Mouse (Mus musculus): ENCODE results near the gene Glp2r.

Glp2r gene

DNA sequence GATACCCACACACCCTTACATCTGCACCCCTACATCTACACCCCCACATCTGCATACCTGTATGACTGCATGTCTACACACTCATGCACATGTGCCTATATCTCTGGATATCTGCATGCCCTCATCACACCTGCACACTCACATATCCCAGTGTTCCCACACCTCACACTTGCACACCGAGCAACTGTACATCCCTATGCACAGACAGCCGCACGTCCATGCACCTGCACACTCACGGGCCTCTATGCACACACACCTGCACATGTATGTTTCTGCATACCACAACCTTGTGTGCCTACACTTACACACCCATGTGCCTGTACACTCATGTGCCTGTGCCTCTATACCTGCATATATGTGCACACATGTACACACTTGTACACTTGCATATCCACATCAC, 107.5 kb downstream of the Glp2r start:
- CTCF ChIA-PET: no interaction called here

DNA sequence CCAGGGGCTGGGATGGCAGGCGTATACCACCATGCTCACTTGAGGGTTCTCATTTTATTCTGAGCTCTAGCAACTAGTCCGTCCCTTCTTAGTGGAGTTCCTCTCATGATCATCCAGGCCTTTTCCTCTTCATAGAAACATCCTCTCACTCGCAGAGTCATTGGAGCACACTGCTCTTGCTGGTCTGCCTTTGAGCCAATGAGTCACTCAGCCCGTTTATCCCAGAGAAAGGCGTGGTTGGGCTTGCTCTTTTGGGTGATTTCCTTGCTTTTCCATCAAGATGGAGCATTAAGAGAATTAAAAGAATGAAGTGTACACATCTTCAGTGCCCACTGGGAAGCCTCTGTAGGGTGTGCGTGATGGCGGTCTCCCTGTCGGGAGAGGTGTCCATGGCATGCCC, 109.5 kb downstream of the Glp2r start:
- CTCF ChIA-PET: no interaction called here

DNA sequence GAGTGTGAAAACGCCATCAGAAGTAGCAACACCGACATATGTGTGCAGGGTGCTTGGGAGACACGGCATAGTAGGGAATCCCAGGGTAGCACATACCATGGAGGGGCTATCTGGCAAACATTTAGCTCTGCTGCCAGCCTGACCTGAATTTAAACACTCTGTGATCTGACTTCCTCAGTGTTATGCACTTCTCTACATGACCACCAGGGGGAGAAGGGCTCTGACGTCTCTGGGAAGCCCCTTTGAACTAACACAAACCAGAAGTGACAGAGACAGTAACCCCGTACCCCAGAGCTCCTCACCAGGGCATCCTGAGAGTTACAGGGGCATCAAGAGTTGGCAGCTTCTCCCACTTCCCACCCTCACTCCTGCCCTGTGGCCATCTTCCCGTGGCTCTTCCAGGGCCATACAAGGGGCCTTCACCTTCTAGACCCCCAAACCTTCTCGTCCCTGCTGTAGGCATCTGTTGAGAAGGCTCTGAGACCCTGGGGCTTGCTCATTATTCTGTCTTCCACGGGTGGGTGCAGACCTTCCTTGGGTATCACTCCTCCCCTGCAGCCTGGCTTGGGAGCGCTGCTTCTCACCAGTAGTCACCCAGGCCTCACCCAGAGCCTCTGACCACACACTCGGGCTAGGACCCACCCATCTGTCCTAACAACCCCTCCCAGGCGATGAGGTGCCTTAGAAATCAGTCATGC, 113.1 kb downstream of the Glp2r start:
- CTCF ChIA-PET: interaction anchor here (0.6 to 1.0 kb wide), 3 partner anchors 17 to 551 kb away, joined by 3 to 6 read pairs (median 4); no protein-coding TSS in a partner anchor

DNA sequence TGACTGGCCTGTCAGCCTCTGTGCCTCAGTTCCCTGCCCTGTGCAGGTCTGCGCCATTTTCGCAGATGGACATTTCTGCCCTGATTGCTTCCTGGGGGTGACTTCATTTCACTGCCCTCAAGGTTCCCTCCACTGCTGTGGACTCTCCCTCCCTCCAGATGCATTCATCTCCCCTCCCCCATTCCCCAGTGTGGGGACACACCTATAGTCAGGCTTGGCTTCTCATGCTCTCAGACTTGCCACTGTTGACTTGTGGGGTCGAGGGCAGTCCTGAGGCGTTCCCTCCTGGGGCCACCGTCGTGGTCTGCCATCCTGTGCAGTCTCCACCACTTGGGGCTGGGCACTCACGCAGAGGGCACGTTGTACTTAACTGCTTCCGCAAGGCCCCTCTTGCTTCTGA, 114.1 kb downstream of the Glp2r start:
- CTCF ChIA-PET: no interaction called here

DNA sequence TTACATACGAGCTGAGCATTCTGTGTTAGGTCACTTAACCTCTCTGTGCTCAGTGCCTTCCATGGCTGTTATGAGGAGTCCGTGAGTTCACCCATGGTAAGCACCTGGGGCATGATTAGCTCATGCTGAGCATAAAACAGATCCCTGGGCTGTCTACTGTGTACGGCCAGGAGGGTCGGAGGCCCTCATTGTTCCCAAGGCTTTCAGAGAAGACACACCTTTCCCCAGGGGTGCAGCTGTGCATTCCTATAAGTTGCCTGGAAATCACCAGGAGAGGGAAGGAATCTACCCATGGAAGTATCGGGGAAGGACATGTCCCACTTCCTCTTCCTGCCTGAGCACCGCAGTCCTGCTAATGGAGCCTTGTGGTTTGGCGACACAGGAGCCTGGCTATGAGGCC, 114.6 kb downstream of the Glp2r start:
- CTCF ChIA-PET: no interaction called here

DNA sequence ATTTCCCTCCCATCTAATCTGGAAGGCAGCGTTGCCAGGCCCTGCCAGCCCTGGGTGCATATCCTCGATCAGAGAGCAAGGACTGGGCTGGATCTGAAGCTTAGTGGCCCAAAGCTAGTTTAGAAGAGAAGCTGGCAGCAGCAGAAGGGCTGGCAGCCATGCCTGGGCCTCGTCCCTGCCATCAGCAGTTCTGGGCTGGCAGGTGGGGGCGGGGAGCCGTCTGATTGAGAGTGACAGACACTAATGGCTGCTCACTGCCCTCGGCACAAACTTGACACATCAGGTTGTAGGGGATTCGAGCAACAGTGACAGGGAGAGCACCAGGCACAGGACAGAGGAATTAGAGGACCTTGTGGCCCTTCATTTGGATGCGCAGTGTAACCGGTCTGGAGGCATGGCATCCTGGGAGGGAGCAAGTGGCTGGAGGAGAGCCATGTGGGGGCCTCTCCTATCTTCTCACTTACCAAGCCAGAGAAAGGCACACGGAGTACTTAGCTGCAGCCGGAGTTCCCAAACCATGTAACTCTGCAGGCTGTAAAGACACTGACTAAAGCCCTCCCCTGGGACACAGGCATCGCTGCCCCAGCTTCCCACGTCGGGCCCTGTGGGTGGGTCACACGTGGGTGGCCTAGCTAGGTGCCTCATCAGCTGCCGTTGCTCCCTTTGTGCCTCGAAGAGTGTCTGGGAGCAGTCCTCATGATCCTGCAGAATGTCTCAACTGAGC, 115.6 kb downstream of the Glp2r start:
- CTCF ChIA-PET: no interaction called here

DNA sequence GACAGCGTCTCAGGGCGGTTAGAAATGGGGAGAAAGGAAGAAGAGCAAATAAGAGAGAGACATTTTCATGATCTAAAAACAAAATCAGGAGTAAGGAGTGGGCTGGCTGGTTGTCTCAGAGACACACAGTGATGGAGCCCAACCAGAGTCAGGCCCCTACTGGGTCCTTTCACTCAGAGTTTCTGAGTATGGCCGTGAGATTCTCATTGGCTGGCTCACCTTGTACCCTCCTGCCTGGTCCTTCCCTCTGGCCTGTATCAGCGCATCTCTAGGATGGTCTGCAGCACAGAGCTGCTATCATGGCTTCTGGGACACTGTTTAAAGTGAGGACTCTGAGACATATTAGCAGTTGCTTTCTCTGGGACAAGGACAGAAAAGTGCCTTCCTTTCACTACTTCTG, 116.4 kb downstream of the Glp2r start:
- CTCF ChIA-PET: no interaction called here

DNA sequence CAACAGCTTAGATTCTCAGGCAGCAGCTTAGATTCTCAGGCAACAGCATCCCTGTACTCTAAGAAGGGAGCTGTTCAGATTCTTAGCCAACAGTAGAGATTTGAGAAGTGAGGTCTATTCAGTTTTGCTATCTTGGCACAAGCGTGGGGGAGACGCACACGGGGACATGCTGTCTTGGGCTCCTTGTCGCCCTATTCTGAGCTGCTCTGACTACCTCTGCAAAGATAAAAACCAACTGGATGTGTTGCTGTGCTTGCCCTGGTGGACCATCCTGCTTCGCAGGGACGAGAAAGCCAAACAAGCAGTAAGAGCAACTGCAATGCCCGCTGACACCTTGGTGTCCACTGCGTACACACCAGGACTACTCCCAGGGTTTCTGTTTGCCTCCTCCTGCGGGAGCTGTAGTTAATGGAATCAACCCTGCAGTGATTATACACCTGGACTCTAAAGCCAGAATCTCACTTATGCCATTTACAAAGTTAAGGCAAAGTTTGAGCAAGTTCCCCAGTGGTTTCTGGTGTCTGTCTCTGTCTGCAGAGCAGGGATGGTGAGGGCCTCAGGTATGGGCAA, 117.3 kb downstream of the Glp2r start:
- CTCF ChIA-PET: no interaction called here

DNA sequence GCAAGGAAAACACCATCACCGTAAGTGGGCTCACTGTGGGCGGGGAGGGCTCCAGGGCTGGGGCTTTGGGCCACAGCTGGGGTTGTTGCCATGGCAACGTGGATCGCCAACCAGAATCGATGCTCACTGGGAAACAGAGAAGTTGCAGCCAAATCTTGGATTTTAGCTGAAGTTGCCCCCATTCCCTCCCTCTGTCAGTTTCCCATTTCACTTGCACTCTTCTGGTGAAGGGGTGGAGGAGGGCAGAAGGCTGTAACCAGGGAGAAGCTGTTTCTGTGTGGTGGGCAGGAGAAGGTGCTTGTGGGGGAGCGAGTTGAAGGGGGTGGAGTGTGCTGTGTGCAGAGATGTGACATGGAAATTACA, 118.1 kb downstream of the Glp2r start:
- CTCF ChIA-PET: no interaction called here

DNA sequence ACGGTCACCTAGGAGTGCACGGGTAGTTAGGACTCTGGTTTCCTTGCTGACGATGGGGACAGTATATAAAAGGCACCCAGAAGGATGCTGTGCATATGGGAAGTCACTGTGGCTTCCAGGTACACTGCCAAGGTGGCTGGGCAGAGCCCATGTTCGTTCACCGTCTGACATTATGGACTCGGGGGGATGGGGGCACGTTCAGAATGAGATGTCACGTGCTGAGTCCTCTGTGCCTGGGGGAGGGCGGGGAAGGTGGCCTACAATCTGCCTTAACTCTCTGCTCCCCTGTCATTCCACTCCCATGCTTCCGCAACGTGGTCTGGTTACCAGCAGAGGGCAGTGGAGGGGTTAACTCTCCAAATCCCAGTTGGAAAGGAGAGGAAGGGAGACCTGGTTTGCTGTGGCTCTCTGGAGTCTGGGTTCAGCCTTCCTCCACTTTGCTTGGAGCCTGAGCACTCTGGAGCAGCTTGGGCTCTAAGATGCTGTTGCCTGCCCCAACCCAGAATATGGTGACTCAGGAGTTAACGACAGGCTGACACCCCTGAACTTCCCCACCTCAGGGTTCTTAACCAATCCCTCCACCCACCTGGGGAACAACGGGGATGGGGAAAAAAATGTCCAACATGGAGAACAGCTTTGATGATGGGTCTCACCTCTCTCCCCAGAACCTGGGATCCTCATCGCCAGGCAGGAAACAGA, 118.6 kb downstream of the Glp2r start:
- CTCF ChIA-PET: interaction anchor here (0.9 kb wide), 1 partner anchor 24 kb away, joined by 14 read pairs; no protein-coding TSS in a partner anchor

DNA sequence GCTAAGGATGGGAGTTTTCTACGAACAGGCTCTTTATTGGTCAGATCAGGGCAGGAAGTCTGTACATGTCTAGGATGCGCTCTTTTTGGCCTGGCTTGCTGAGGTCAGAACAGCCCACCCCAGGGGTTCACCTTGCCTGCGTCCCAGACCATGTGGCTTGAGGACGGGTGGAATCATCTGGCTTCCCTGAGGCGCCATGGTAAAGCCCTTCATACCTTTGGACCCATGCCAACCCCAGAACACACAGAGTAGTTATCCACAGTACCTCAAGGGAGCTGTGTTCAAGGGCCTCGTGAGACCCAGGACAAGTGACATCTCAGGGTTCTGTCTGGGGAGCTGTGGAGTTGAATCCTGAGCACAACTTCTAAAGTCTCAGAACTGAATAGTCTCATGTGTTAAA, 119.2 kb downstream of the Glp2r start:
- CTCF ChIA-PET: interaction anchor here (0.9 kb wide), 1 partner anchor 25 kb away, joined by 14 read pairs; no protein-coding TSS in a partner anchor

DNA sequence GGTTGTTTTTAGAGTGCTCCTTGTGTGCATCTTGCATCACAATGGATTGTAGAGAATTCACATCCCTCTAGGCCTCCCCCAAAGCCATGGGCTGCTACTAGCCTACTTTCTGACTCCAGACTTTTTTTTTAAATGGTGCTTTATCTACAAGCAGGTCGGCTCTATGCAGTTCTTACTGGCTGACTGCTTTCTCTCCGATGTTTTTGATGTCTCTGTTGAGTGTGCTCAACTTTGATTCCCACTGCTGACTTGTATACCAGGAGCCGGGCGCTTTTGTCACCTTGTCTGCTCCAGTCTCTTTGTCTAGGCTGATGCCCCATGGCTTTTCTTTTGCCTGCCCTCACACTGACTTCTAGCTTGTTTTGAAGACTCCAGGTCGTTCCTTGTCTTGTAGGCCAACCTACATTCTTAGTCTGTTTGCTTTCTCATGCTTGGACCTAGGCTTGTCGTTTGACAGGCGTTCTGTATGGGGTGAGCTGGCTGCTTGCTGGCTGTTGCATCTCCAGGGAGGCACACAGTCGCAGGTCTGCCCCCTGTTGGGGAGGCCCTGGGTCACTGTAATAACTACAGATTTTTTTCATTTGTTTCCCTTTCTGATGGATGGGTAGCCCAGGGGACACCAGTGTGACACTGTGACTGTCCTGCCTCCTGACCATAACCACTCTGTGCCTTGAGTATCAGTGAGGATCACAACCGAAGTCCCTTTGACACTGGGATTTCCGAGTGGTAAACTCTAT, 120.8 kb downstream of the Glp2r start:
- CTCF ChIA-PET: no interaction called here

DNA sequence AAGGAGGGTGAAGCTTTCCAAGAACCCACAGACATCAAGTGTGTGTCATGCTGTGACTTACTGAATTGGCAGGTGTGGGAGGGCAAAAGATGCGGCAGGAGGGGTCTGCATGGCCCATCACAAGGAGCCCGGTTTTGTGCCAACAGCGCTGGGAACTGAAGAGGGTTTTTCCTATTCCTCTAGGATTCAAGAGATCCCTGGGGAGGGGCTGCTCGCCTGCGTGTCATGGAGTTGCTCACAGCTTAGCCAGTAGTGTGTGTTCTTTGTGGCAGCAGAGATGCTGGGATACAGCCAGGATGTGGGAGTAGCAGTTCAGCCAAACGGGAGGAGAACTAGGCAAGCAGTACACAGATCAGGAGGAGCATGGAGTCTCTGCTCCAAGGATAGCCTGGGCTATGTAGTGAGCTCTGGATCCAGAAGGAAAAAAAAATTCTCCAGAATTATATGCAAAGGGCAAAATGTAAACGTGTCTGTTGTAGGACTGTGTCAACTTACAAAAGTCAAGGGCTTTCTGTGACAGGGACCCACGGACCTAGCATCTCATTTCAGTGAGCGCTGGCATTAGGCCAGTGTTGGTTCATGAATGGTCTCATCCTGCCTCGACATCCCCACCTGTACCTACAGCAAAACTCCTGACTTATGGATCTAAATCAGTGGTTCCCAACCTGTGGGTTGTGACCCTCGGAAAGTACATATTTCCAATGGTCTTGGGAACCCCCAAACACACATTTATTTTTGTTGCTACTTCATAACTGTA, 122.1 kb downstream of the Glp2r start:
- CTCF ChIA-PET: interaction anchor here (0.6 kb wide), 1 partner anchor 80 kb away, joined by 7 read pairs; no protein-coding TSS in a partner anchor

DNA sequence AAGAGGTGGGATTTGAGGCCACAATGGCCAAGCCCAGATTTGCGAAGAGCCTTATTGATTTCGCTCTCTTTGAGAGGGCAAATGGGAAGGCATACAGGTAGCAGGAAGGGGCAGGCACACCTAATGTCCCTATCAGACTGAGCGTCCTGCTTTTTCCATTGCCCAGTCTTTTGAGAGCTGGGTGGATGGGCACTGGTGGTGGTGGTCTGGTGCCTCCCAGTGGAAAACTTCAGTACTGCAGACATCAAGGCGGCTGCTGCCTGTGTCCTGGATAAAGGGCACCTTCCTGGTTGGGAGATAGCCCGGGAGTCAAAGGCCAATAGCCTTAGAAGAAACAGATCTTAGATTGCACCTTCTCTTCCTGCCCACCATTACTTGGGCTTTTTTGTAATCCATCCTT, 123.2 kb downstream of the Glp2r start:
- CTCF ChIA-PET: no interaction called here

DNA sequence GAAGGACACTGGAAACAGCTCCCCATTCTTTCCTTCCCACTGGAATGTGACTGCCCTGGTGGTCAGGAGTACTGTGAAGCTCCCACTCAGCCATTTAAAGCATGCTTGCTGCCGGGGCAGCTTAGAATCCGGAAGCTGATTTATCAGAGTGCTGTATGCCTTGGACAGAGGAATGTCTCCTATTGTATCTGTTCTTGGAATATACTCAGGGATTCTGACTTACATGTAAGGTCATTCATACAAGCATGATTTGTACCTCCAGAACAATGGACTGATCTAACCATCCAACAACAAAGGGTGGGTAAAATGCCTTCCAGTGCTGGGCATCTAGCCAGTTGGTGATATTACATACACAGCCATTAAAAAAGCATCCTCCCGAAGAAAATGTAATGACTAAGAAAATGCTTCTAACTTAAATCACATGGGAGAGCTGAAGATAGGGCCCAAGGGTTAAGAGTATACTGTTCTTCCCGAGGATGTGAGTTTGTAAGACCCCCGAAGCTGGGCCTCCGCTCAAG, 126.3 kb downstream of the Glp2r start:
- CTCF ChIA-PET: interaction anchor here (0.6 kb wide), 1 partner anchor 193 kb away, joined by 9 read pairs; no protein-coding TSS in a partner anchor

DNA sequence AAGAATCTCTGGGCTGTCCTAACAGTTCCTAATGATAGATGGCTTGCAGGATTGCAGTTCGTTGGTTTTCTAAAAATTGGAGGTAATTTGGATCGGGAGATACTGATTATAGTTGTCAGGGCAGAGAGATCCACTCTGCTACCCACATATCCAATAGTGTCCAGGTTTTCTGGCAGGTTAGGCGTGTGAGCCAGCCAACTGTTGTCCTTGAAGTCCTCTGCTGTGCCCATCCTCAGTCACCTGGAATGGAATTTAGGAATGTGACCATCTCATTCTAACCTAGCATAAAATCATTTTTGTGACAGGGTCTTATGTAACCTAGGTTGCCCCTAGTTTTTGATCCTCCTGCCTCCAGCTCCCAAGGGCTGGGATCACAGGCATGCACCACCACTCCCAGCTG, 127.5 kb downstream of the Glp2r start:
- CTCF ChIA-PET: no interaction called here

DNA sequence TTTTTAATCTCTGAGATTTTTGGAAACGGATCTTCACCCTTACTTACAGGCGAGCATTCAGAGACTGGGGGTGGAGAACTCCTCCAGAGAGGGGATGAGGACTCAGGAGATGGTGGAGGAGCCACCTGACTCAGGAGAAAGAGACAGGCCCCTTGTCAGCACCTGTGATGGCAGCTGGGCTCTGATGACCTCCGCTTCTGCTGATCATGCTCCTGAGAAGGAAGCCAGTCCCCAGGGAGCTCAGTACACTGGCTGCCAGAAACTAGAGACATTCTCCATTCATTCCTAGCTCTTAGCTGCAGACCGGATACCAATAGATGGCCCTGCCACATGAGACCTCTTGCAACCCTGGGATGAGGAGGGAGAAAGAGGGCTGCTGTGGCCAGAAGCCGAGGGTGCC, 128.1 kb downstream of the Glp2r start:
- CTCF ChIA-PET: no interaction called here

DNA sequence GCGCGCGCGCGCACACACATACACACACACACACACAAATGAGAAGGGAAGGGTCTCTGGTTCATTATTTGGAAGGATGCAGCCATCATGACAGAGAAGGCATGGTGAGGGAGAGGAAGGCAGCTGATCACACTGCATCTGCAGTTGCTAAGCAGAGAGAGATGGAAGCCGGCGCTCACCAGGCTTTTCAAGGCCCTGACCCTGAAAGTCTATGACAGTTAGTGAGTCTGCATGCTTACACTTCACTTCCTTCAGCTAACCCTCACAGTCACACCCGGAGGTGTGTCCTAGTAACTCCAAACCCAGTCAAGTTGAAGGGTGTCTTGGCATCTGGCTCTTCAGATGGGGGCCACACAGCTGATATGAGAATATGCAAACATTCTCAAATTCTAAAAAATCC, 128.5 kb downstream of the Glp2r start:
- CTCF ChIA-PET: no interaction called here

DNA sequence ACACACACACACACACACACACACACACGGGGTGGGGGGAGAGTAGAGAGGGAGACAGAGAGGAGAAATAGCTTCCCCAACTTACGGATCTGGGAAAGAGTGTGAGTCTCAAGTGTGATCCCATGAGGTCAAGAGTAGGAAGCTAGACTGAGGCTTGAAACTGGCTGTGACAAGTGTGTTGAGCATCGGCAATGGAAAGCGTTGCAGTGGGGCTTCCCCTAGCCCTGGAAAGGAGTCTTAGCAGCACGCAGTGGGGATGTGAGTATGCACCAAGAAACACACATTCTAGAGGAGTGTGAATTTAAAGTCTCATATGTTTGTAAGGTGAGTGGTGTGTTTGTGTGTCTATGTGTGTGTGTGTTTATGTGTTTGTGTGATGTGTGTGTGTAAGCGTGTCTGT, 130.7 kb downstream of the Glp2r start:
- CTCF ChIA-PET: no interaction called here

DNA sequence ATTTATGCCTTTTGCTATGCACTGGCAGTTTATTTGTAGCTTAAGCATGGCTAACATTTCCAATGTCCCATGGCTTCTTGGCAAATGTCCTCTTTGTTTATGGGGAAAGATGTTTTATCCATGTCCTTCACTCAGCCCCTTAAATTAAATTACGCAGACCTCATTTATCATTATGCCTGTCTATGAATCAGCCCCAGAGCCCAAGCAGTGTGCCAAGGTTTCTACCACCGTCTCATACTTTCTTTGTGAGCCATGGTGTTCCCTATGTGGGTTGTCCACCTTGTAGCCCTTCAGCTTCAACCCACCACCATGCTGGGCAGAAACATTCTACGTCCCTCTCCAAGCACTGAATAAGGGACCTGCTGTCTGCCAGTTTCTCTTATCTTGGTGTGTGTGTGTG, 132.6 kb downstream of the Glp2r start:
- CTCF ChIA-PET: no interaction called here
